Mouse (Mus musculus): ENCODE measurements around the gene Sectm1b.

DNA sequence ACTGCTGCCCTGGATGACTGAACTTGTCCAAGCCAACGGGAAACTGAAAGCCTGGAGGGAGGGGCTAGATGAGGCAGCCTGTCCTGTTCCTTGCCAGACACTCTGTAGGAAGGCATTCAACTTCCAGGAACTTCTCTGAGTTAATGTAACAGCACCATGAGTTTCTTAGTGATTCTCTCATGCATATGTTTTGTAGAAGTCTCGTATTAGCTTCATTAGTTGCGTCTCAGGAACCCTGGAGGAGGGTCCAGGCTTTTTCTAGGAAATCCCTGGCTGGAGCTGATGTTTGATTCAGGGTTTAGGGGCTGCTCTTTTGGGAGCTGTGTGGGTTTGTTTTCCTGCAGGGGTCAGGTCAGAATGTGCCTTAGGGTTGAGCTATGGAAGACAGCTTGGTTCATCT lies 17.8 kb upstream of the Sectm1b start, which contains the start of gene Sectm1a:
- TF ChIP-seq CTCF (IDR thresholded peaks at IDR 0.05) (no peak), EP300 (IDR thresholded peaks at IDR 0.05; ENCODE audit: insufficient read depth, low read depth, low read length) (no peak), POLR2A (IDR thresholded peaks at IDR 0.05; ENCODE audit: insufficient read depth, low read depth, low read length) (no peak)

All from heart, adult 2 months (tissue).